Mouse (Mus musculus): ENCODE measurements around the gene Ccnt1. TPM values are rescaled to one million over a fixed set of nuclear protein-coding genes. Genes with fewer than 3 reads are reported as not detected.

Gene Ccnt1
- polyA plus RNA-seq, 1 experiment = 13.4 TPM

GRCm38 (mm10) chr15:98541064-98541463 lies 29.7 kb downstream of the Ccnt1 start:
- H3ac ChIP-seq (ENCODE audit: control insufficient read depth, insufficient read length, low read depth) = no peak overlapping the region
- peaks cover 36% of the 10 kb centered on the region for H3K79me3 ChIP-seq (ENCODE audit: low read depth)
- TF ChIP-seq CEBPB (IDR thresholded peaks at IDR 0.05; ENCODE audit: low read depth) (peak; percentile 98), MYOG (IDR thresholded peaks at IDR 0.05; ENCODE audit: control insufficient read depth, extremely low read depth, insufficient read length) (no peak)
- H3K36me3 ChIP-seq (ENCODE audit: control insufficient read depth, insufficient read depth) = peaks cover 79% of the 10 kb centered on the region
- no peaks in the 10 kb centered on the region for H3K27me3 ChIP-seq (ENCODE audit: control insufficient read depth, insufficient read depth, insufficient read length)
- H3K79me2 ChIP-seq (ENCODE audit: control insufficient read depth, insufficient read depth) = peaks cover 72% of the 10 kb centered on the region
- H3K4me3 ChIP-seq (ENCODE audit: insufficient read depth, poor library complexity, severe bottlenecking) = no peak overlapping the region

GRCm38 (mm10) chr15:98537923-98538322 lies 32.8 kb downstream of the Ccnt1 start:
- no peaks in the 10 kb centered on the region for H3K27me3 ChIP-seq (ENCODE audit: control insufficient read depth, insufficient read depth, insufficient read length)
- TF ChIP-seq USF1 (IDR thresholded peaks at IDR 0.05; ENCODE audit: low read depth) = peak; percentile 72
- no peak for TF ChIP-seq FOSL1 (IDR thresholded peaks at IDR 0.05; ENCODE audit: insufficient read depth, low read length, poor library complexity, severe bottlenecking)
- H3K4me3 ChIP-seq (ENCODE audit: insufficient read depth, poor library complexity, severe bottlenecking) = no peak overlapping the region
- peaks cover 51% of the 10 kb centered on the region for H3K36me3 ChIP-seq (ENCODE audit: control insufficient read depth, insufficient read depth)
- peaks cover 57% of the 10 kb centered on the region for H3K79me2 ChIP-seq (ENCODE audit: control insufficient read depth, insufficient read depth)
- peaks cover 31% of the 10 kb centered on the region for H3K79me3 ChIP-seq (ENCODE audit: low read depth)
- no peak overlapping the region for H3ac ChIP-seq (ENCODE audit: control insufficient read depth, insufficient read length, low read depth)

- H3K27me3 ChIP-seq (ENCODE audit: control insufficient read depth, insufficient read depth, insufficient read length) = no peaks in the 10 kb centered on the region
- H3K4me3 ChIP-seq (ENCODE audit: insufficient read depth, poor library complexity, severe bottlenecking) = no peak overlapping the region
- TF ChIP-seq CEBPB (IDR thresholded peaks at IDR 0.05; ENCODE audit: low read depth) (no peak), MYOD1 (IDR thresholded peaks at IDR 0.05; ENCODE audit: control insufficient read depth, insufficient read length, low read depth) (peak; percentile 70)
- no peak overlapping the region for H3ac ChIP-seq (ENCODE audit: control insufficient read depth, insufficient read length, low read depth)
- H3K79me3 ChIP-seq (ENCODE audit: low read depth) = peaks cover 37% of the 10 kb centered on the region
- peaks cover 51% of the 10 kb centered on the region for H3K36me3 ChIP-seq (ENCODE audit: control insufficient read depth, insufficient read depth)
- H3K79me2 ChIP-seq (ENCODE audit: control insufficient read depth, insufficient read depth) = peaks cover 58% of the 10 kb centered on the region
Measured at GRCm38 (mm10) chr15:98536828-98537510, 33.8 kb downstream of the Ccnt1 start.

GRCm38 (mm10) chr15:98535921-98536320 lies 34.8 kb downstream of the Ccnt1 start:
- Histone ChIP-seq H3K79me2 (ENCODE audit: control insufficient read depth, insufficient read depth) (peaks cover 58% of the 10 kb centered on the region), H3K36me3 (ENCODE audit: control insufficient read depth, insufficient read depth) (peaks cover 53% of the 10 kb centered on the region), H3ac (ENCODE audit: control insufficient read depth, insufficient read length, low read depth) (no peak overlapping the region), H3K79me3 (ENCODE audit: low read depth) (peaks cover 42% of the 10 kb centered on the region), H3K4me3 (ENCODE audit: insufficient read depth, poor library complexity, severe bottlenecking) (no peak overlapping the region), H3K27me3 (ENCODE audit: control insufficient read depth, insufficient read depth, insufficient read length) (no peaks in the 10 kb centered on the region)
- TF ChIP-seq MYOG (IDR thresholded peaks at IDR 0.05; ENCODE audit: control insufficient read depth, extremely low read depth, insufficient read length) = no peak
- TF ChIP-seq CTCF (IDR thresholded peaks at IDR 0.05; ENCODE audit: control insufficient read depth, insufficient read depth, insufficient read length) = no peak
- no peak for TF ChIP-seq MYOD1 (IDR thresholded peaks at IDR 0.05; ENCODE audit: control insufficient read depth, insufficient read length, low read depth)
- TF ChIP-seq FOSL1 (IDR thresholded peaks at IDR 0.05; ENCODE audit: insufficient read depth, low read length, poor library complexity, severe bottlenecking) = no peak
- TF ChIP-seq USF1 (IDR thresholded peaks at IDR 0.05; ENCODE audit: low read depth) = no peak
- no peak for TF ChIP-seq CEBPB (IDR thresholded peaks at IDR 0.05; ENCODE audit: low read depth)
- TF ChIP-seq MAX (IDR thresholded peaks at IDR 0.05) = no peak

- H3K79me3 ChIP-seq (ENCODE audit: low read depth) = peaks cover 44% of the 10 kb centered on the region
- H3K79me2 ChIP-seq (ENCODE audit: control insufficient read depth, insufficient read depth) = peaks cover 58% of the 10 kb centered on the region
- TF ChIP-seq FOSL1 (IDR thresholded peaks at IDR 0.05; ENCODE audit: insufficient read depth, low read length, poor library complexity, severe bottlenecking) (no peak), CEBPB (IDR thresholded peaks at IDR 0.05; ENCODE audit: low read depth) (no peak), USF1 (IDR thresholded peaks at IDR 0.05; ENCODE audit: low read depth) (no peak), MAX (IDR thresholded peaks at IDR 0.05) (peak; percentile 75), CTCF (IDR thresholded peaks at IDR 0.05; ENCODE audit: control insufficient read depth, insufficient read depth, insufficient read length) (no peak), MYOG (IDR thresholded peaks at IDR 0.05; ENCODE audit: control insufficient read depth, extremely low read depth, insufficient read length) (no peak), MYOD1 (IDR thresholded peaks at IDR 0.05; ENCODE audit: control insufficient read depth, insufficient read length, low read depth) (peak; percentile 15)
- peak within 1 kb of the TSS; percentile 98 for H3ac ChIP-seq (ENCODE audit: control insufficient read depth, insufficient read length, low read depth)
- H3K27me3 ChIP-seq (ENCODE audit: control insufficient read depth, insufficient read depth, insufficient read length) = no peaks in the 10 kb centered on the region
- peaks cover 53% of the 10 kb centered on the region for H3K36me3 ChIP-seq (ENCODE audit: control insufficient read depth, insufficient read depth)
- peak within 1 kb of the TSS; percentile 53 for H3K4me3 ChIP-seq (ENCODE audit: insufficient read depth, poor library complexity, severe bottlenecking)
Measured at GRCm38 (mm10) chr15:98533881-98534627, 36.7 kb downstream of the Ccnt1 start, which contains the start of gene Kansl2. Gene Kansl2 (minus strand): TSS chr15:98534264.

- TF ChIP-seq MAX (IDR thresholded peaks at IDR 0.05) = no peak
- no peak for TF ChIP-seq FOSL1 (IDR thresholded peaks at IDR 0.05; ENCODE audit: insufficient read depth, low read length, poor library complexity, severe bottlenecking)
- no peak for TF ChIP-seq USF1 (IDR thresholded peaks at IDR 0.05; ENCODE audit: low read depth)
- TF ChIP-seq MYOD1 (IDR thresholded peaks at IDR 0.05; ENCODE audit: control insufficient read depth, insufficient read length, low read depth) = no peak
- TF ChIP-seq CTCF (IDR thresholded peaks at IDR 0.05; ENCODE audit: control insufficient read depth, insufficient read depth, insufficient read length) = no peak
- no peak for TF ChIP-seq CEBPB (IDR thresholded peaks at IDR 0.05; ENCODE audit: low read depth)
- no peak for TF ChIP-seq MYOG (IDR thresholded peaks at IDR 0.05; ENCODE audit: control insufficient read depth, extremely low read depth, insufficient read length)
- peaks cover 43% of the 10 kb centered on the region for H3K79me3 ChIP-seq (ENCODE audit: low read depth)
- peak overlapping the region; percentile 53 for H3K4me3 ChIP-seq (ENCODE audit: insufficient read depth, poor library complexity, severe bottlenecking)
- H3ac ChIP-seq (ENCODE audit: control insufficient read depth, insufficient read length, low read depth) = peak overlapping the region; percentile 86
- H3K27me3 ChIP-seq (ENCODE audit: control insufficient read depth, insufficient read depth, insufficient read length) = no peaks in the 10 kb centered on the region
- peaks cover 53% of the 10 kb centered on the region for H3K36me3 ChIP-seq (ENCODE audit: control insufficient read depth, insufficient read depth)
- H3K79me2 ChIP-seq (ENCODE audit: control insufficient read depth, insufficient read depth) = peaks cover 58% of the 10 kb centered on the region
Measured at GRCm38 (mm10) chr15:98533035-98533531, 37.6 kb downstream of the Ccnt1 start.
